Mouse (Mus musculus) hindbrain, embryonic 11.5 days (tissue): Measurements from ENCODE around the gene Susd1. TPM values are rescaled to one million over a fixed set of nuclear protein-coding genes. Genes with fewer than 3 reads are reported as not detected.

ENCODE experiments used
- ATAC-seq: fragments of 200-750 bp; cut with Nextera tagmentation; 2 replicates; pipeline ENCODE4 v1.8.0; 2017; ENCODE audit warnings: mild to moderate bottlenecking, moderate TSS enrichment, moderate library complexity; ENCODE audit not compliant: low FRiP score
- DNase-seq: peaks from one replicate; pipeline ENCODE4 v3.0.0-alpha.2; 2015; ENCODE audit warnings: low spot score
- H3K27ac ChIP-seq: fragments of 300-500 bp; sonication (generic); 2 replicates; pipeline ENCODE4 v1.5.1; 2014; ENCODE audit warnings: mild to moderate bottlenecking, low read depth, low read length
- H3K27me3 ChIP-seq: fragments of 300-500 bp; sonication (generic); 2 replicates; pipeline ENCODE4 v1.6.1; 2014; ENCODE audit warnings: mild to moderate bottlenecking, low read length, moderate library complexity, mixed read lengths; ENCODE audit not compliant: control insufficient read depth, insufficient read depth
- H3K36me3 ChIP-seq: fragments of 300-500 bp; sonication (generic); 2 replicates; pipeline ENCODE4 v1.6.1; 2014; ENCODE audit warnings: mild to moderate bottlenecking, low read length, moderate library complexity, mixed read lengths; ENCODE audit not compliant: control insufficient read depth, insufficient read depth
- H3K4me1 ChIP-seq: fragments of 300-500 bp; sonication (generic); replicated peaks from 2 replicates; pipeline ENCODE4 v1.6.1; 2014; ENCODE audit warnings: low read length, mixed read lengths; ENCODE audit not compliant: control insufficient read depth, insufficient read depth
- H3K4me2 ChIP-seq: fragments of 300-500 bp; sonication (generic); replicated peaks from 2 replicates; pipeline ENCODE4 v1.6.1; 2014; ENCODE audit warnings: mild to moderate bottlenecking, low read depth, low read length
- H3K4me3 ChIP-seq: fragments of 300-500 bp; sonication (generic); 2 replicates; pipeline ENCODE4 v1.5.1; 2014; ENCODE audit warnings: low read depth, low read length
- H3K9ac ChIP-seq: fragments of 300-500 bp; sonication (generic); 2 replicates; pipeline ENCODE4 v1.6.1; 2014; ENCODE audit warnings: low read depth, low read length
- H3K9me3 ChIP-seq: fragments of 300-500 bp; sonication (generic); 2 replicates; pipeline ENCODE4 v1.6.1; 2016; ENCODE audit warnings: low read length; ENCODE audit not compliant: control insufficient read depth
- WGBS: fragments of 180-500 bp; shearing (Covaris S2); extraction: QIAGEN DNeasy Blood & Tissue Kit; methylation state at CpG from one replicate; pipeline ENCODE4 v1.1.7; 2014; 5-methylcytosine and 5-hydroxymethylcytosine counted together
- polyA plus RNA-seq: library from polyadenylated mRNA; unstranded; fragments of >200 nt; fragmentation: Nextera tagmentation; extraction: Ambion mirVana; gene quantifications from 2 replicates; pipeline ENCODE4 v1.2.1, GENCODE M21; 2014

Gene Susd1
- polyA plus RNA-seq, 1 experiment from 2014 or later = 0.94 TPM

DNA sequence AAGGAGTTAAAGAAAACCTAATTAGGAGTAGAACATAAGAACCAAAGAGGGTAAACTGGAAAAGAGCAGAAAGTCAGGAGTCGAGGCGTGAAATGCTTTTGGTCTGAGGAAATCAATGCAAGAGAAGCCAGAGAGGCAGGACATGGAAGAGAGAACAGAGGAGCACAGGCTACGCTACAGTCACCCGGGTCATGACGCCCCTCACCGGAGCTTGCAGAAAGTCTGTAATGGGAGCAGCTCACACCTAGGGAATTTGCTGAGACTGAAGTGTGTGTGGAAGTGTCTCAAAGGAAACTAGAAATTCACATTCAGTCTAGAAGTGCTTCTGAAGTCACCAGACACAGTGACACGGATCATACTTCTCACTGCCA, 102.0 kb downstream of the Susd1 start:
- Histone ChIP-seq H3K27ac (no peak overlapping the region), H3K4me3 (no peak overlapping the region), H3K9me3 (no peaks in the 10 kb centered on the region), H3K9ac (no peak overlapping the region), H3K27me3 (no peaks in the 10 kb centered on the region), H3K4me2 (no peak overlapping the region), H3K36me3 (no peaks in the 10 kb centered on the region), H3K4me1 (no peaks in the 10 kb centered on the region)
- ATAC-seq (no peak), DNase-seq (no peak)
- 87% methylated on average over 7 of the region's 7 CpGs for WGBS

DNA sequence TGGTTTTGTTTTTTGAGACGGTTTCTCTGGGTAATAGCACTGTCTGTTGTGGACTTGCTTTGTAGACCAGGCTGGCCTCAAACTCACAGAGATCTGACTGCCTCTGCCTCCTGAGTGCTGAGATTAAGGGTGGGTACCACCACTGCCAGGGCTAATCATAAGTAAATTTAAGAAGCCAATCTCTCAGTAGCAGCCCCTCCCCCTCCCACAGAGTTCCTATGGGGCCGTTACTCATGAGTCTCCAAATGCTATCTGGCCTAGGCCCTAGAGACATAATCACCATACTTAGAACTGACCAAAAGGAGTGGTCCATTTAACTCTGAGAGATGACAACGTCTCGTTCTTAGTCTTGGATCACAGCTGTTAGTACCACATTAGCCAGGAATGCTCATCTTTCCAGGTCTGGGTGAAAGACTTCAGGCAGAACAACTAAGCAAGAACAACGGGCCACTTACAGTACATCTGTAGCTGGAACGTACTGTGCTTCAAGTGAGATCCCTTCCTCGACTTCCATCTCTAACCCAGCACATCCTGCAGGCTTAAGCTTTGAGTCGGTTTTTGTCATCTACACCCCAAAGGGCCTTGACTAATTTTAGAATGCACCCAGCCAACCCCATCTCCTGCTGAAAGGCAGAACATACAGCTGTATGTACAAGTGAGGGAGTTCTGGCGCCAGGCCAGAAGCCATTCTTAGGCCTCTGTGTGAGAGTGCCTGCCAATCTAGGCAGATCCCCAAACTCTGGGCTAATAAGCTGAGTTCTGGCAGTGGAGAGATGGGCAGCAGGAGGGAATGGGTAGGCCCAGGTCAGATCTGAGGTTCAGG, 102.6 kb downstream of the Susd1 start:
- 88% methylated on average over 9 of the region's 9 CpGs for WGBS
- Histone ChIP-seq H3K27me3 (no peaks in the 10 kb centered on the region), H3K36me3 (no peaks in the 10 kb centered on the region), H3K9me3 (no peaks in the 10 kb centered on the region), H3K4me3 (no peak overlapping the region), H3K9ac (no peak overlapping the region), H3K4me1 (no peaks in the 10 kb centered on the region), H3K27ac (no peak overlapping the region), H3K4me2 (no peak overlapping the region)
- ATAC-seq (no peak), DNase-seq (no peak)

DNA sequence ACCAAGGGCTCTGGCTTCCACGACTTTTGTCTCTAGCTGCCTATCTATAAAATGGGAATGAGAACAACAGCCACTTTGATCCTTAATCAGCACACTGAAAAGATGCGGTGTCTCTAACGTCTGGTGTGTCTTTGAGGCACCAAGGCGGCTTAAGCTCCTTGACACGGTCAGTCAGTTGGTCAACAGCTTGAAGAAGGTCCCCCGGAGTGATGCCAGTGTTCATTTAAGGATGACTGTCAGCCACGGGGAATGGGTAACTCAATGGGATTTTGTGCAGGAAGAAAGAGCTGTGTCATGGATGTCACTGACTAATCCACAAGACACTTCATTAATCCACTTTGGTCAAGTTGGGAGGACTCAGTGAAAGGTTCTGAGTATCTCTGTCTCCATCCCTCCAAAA, 103.3 kb downstream of the Susd1 start:
- Histone ChIP-seq H3K9ac (no peak overlapping the region), H3K4me1 (no peaks in the 10 kb centered on the region), H3K9me3 (no peaks in the 10 kb centered on the region), H3K27ac (no peak overlapping the region), H3K4me2 (no peak overlapping the region), H3K4me3 (no peak overlapping the region), H3K27me3 (no peaks in the 10 kb centered on the region), H3K36me3 (no peaks in the 10 kb centered on the region)
- no peak for ATAC-seq
- DNase-seq = no peak
- WGBS = 61% methylated on average over 7 of the region's 7 CpGs

DNA sequence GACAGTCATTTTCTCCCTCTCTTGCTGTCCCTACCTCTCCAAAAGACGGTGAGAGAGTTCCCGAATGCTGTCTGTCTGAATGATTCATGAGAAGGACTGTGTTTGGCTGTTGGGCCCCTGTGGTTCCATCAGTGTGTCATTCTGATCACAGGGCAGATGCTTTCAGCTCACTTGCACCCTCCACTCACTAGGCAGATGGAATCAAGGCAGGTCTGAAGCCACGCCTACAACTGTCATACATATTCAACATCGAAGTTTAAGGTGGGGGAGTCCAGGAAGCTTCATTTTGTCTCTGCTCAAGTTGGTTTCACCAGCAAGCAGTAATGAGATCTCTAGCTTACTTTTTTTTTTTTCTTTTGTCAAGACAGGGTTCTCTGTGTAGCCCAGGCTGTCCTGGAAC, 104.2 kb downstream of the Susd1 start:
- Histone ChIP-seq H3K4me3 (no peak overlapping the region), H3K4me1 (no peaks in the 10 kb centered on the region), H3K36me3 (no peaks in the 10 kb centered on the region), H3K9ac (no peak overlapping the region), H3K9me3 (no peaks in the 10 kb centered on the region), H3K27ac (no peak overlapping the region), H3K27me3 (no peaks in the 10 kb centered on the region), H3K4me2 (no peak overlapping the region)
- DNase-seq (no peak), ATAC-seq (no peak)
- WGBS = 87% methylated on average over 4 of the region's 4 CpGs

DNA sequence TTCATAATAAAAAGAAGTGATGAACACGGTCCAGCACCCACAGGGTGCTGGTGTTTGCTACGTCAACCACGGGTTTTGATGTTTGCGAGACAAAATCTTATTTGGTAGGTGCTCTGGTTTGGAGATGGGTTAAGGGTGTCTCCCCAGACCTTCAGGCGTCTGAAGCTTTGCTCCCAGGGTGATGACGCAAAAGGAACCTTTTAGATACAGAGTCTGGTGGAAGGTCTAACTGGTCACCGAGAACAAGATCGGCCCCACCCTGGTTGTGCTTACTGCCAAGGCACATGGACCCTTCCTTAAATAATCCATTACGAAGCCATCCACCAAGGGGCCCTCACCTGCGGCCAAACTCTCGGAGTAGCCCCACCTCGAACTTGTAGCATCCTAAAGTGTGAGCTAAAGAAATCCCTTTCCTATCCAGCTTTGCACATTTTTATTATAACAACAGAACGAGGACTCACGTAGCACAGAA, 105.0 kb downstream of the Susd1 start:
- no peak overlapping the region for H3K27ac ChIP-seq
- no peaks in the 10 kb centered on the region for H3K9me3 ChIP-seq
- ATAC-seq (no peak), DNase-seq (no peak)
- H3K4me3 ChIP-seq = no peak overlapping the region
- H3K4me1 ChIP-seq = no peaks in the 10 kb centered on the region
- H3K9ac ChIP-seq = no peak overlapping the region
- H3K4me2 ChIP-seq = no peak overlapping the region
- no peaks in the 10 kb centered on the region for H3K27me3 ChIP-seq
- H3K36me3 ChIP-seq = no peaks in the 10 kb centered on the region
- WGBS = 95% methylated on average over 14 of the region's 14 CpGs

DNA sequence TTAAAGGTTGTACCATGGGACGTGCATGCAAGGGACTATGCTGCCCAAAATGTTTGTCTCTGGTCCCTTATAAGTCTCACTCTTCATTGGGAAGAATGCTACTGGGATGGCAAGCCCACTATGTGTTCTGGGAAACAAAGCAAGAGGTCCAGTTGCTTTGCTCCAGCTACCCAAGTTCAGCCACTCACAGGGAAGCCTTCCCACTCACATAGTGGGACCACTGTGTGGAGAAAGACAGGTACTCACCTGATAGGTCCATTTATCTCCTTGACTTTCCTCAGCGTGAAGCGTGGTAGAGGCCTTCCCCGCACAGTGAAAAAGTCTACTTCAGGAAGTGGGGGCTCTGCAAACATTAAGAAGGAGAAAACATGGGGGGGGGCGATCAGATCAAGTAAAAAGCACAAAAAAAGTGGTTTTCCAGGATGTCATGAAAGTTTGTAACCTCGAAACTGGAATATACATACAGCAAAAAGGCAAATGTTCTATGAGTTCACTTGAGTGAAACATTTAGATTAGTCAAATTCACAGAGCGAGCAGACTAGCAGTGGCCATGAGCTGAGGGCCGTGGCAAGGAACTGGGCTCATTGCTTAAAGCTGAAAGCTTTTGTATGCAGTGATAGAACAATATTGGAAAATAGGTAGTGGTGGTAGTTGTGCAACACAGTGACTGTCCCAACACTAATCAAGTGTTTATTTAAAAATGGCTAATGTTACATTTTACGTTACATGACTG, 105.6 kb downstream of the Susd1 start:
- H3K9me3 ChIP-seq = no peaks in the 10 kb centered on the region
- WGBS = 94% methylated on average over 9 of the region's 9 CpGs
- H3K27ac ChIP-seq = no peak overlapping the region
- ATAC-seq (no peak), DNase-seq (no peak)
- no peaks in the 10 kb centered on the region for H3K4me1 ChIP-seq
- no peak overlapping the region for H3K4me2 ChIP-seq
- no peaks in the 10 kb centered on the region for H3K36me3 ChIP-seq
- H3K27me3 ChIP-seq = no peaks in the 10 kb centered on the region
- no peak overlapping the region for H3K9ac ChIP-seq
- H3K4me3 ChIP-seq = no peak overlapping the region

DNA sequence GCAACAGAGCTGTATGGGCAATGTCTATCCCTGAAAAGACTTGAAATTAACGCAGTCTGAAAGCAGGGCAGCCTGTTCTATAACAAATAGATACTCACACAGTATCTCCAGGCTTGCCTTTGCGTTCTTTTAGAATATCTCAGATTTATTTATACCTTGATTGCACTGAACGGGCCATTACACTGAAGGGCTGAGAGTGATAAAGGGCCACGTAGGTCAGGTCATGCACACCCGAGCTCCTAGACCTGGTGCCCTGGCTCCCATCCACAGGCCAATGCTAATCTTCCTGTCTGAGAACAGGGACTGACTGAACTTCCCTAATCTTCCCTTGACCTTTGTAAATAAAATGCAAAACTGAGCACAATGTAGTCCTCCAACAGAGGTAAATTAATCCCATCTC, 106.3 kb downstream of the Susd1 start:
- no peaks in the 10 kb centered on the region for H3K4me1 ChIP-seq
- no peak overlapping the region for H3K4me3 ChIP-seq
- no peak for DNase-seq
- H3K27ac ChIP-seq = no peak overlapping the region
- no peaks in the 10 kb centered on the region for H3K27me3 ChIP-seq
- no peak overlapping the region for H3K4me2 ChIP-seq
- no peaks in the 10 kb centered on the region for H3K36me3 ChIP-seq
- no peak for ATAC-seq
- no peaks in the 10 kb centered on the region for H3K9me3 ChIP-seq
- H3K9ac ChIP-seq = no peak overlapping the region
- 77% methylated on average over 5 of the region's 5 CpGs for WGBS

DNA sequence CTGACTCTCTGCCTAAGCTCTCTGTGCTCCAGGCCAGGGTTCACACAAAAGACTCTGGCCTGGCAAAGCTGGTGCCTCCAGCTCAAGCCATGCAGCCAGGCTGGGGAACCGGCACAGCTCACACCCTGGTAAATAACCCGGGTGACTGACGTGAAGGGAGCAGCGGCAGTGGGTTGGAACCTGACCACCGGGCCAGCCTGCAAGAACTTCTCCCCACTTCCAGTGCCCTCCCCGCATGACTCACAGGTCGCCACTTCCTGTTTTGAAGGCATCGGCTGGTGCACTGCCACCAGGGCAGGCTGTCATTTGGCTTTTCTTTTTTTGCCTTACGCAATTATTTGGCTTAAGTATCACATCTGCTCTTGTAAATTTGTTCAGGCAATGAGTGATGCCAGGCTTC, 106.8 kb downstream of the Susd1 start:
- Histone ChIP-seq H3K27me3 (no peaks in the 10 kb centered on the region), H3K4me1 (no peaks in the 10 kb centered on the region), H3K36me3 (no peaks in the 10 kb centered on the region), H3K27ac (no peak overlapping the region), H3K4me3 (no peak overlapping the region), H3K9ac (no peak overlapping the region), H3K9me3 (no peaks in the 10 kb centered on the region), H3K4me2 (no peak overlapping the region)
- ATAC-seq (no peak), DNase-seq (no peak)
- WGBS = 68% methylated on average over 9 of the region's 9 CpGs
